Mouse (Mus musculus) embryonic facial prominence, embryonic 15.5 days (tissue): ENCODE measurements at regions not wholly inside any gene's neighbourhood (a gene's known extent, or its start where the extent isn't known, plus 50 kb on each side); places are given as distances from the start of the nearest gene placed in this dataset.

ENCODE experiments used
- ATAC-seq: fragments of 200-750 bp; cut with Nextera tagmentation; 2 replicates; pipeline ENCODE4 v1.8.0; 2017; ENCODE audit warnings: low read depth, moderate TSS enrichment; ENCODE audit not compliant: insufficient number of reproducible peaks, low FRiP score, low TSS enrichment
- H3K27ac ChIP-seq: fragments of 300-500 bp; sonication (generic); replicated peaks from 2 replicates; pipeline ENCODE4 v1.5.1; 2015; ENCODE audit warnings: mild to moderate bottlenecking, inconsistent platforms
- H3K27me3 ChIP-seq: fragments of 300-500 bp; sonication (generic); 2 replicates; pipeline ENCODE4 v1.6.1; 2015; ENCODE audit warnings: inconsistent platforms
- H3K36me3 ChIP-seq: fragments of 300-500 bp; sonication (generic); 2 replicates; pipeline ENCODE4 v1.6.1; 2015; ENCODE audit warnings: mild to moderate bottlenecking, inconsistent platforms
- H3K4me1 ChIP-seq: fragments of 300-500 bp; sonication (generic); 2 replicates; pipeline ENCODE4 v1.6.1; 2015; ENCODE audit warnings: inconsistent platforms
- H3K4me2 ChIP-seq: fragments of 300-500 bp; sonication (generic); replicated peaks from 2 replicates; pipeline ENCODE4 v1.6.1; 2015; ENCODE audit warnings: mild to moderate bottlenecking, inconsistent platforms
- H3K4me3 ChIP-seq: fragments of 300-500 bp; sonication (generic); replicated peaks from 2 replicates; pipeline ENCODE4 v1.5.1; 2015; ENCODE audit warnings: mild to moderate bottlenecking, inconsistent platforms
- H3K9ac ChIP-seq: fragments of 300-500 bp; sonication (generic); 2 replicates; pipeline ENCODE4 v1.6.1; 2015; ENCODE audit warnings: inconsistent platforms
- H3K9me3 ChIP-seq: fragments of 300-500 bp; sonication (generic); replicated peaks from 2 replicates; pipeline ENCODE4 v1.6.1; 2016; ENCODE audit warnings: inconsistent platforms
- WGBS: fragments of 180-500 bp; shearing (Covaris S2); methylation state at CpG from one replicate; pipeline ENCODE4 v1.1.7; 2015; 5-methylcytosine and 5-hydroxymethylcytosine counted together

GRCm38 (mm10) chr8:26288163-26288562, 168.8 kb downstream of the Gm45692 start:
- ATAC-seq: no peak

GRCm38 (mm10) chr8:26298066-26298804, 178.9 kb downstream of the Gm45692 start:
- no peak overlapping the region for H3K9ac ChIP-seq
- H3K4me3 ChIP-seq: no peak overlapping the region
- no peaks in the 10 kb centered on the region for H3K9me3 ChIP-seq
- H3K4me2 ChIP-seq: no peak overlapping the region
- H3K27me3 ChIP-seq: no peaks in the 10 kb centered on the region
- H3K27ac ChIP-seq: no peak overlapping the region
- H3K4me1 ChIP-seq: 0 out of 2 replicates have a peak, but pooled peaks cover 6% of the 10 kb centered on the region
- 78% methylated on average over 10 of the region's 10 CpGs for WGBS
- no peak; the same call in 1 of the 2 replicates for ATAC-seq
- no peaks in the 10 kb centered on the region for H3K36me3 ChIP-seq

More at GRCm38 (mm10) chr8:26288163-26288562, 168.8 kb downstream of the Gm45692 start:
- Histone ChIP-seq H3K4me3 (no peak overlapping the region), H3K36me3 (no peaks in the 10 kb centered on the region), H3K4me1 (peaks cover 7% of the 10 kb centered on the region; the same call in 1 of the 2 replicates), H3K9me3 (no peaks in the 10 kb centered on the region), H3K27me3 (no peaks in the 10 kb centered on the region), H3K27ac (no peak overlapping the region), H3K4me2 (no peak overlapping the region), H3K9ac (no peak overlapping the region)
- WGBS: 50% methylated on average over 4 of the region's 4 CpGs

GRCm38 (mm10) chr8:26300246-26300645, 180.9 kb downstream of the Gm45692 start:
- ATAC-seq: no peak
- 33% methylated on average over 6 of the region's 6 CpGs for WGBS
- Histone ChIP-seq H3K9ac (no peak overlapping the region), H3K4me1 (peaks cover 8% of the 10 kb centered on the region; the same call in 1 of the 2 replicates), H3K27me3 (no peaks in the 10 kb centered on the region), H3K36me3 (no peaks in the 10 kb centered on the region), H3K27ac (no peak overlapping the region), H3K9me3 (no peaks in the 10 kb centered on the region), H3K4me3 (no peak overlapping the region), H3K4me2 (no peak overlapping the region)

- H3K36me3 ChIP-seq: no peaks in the 10 kb centered on the region
- no peak overlapping the region for H3K4me3 ChIP-seq
- no peak for ATAC-seq
- no peaks in the 10 kb centered on the region for H3K27me3 ChIP-seq
- WGBS: 50% methylated on average over 4 of the region's 4 CpGs
- no peak overlapping the region for H3K9ac ChIP-seq
- peaks cover 11% of the 10 kb centered on the region; the same call in 1 of the 2 replicates for H3K4me1 ChIP-seq
- H3K9me3 ChIP-seq: no peaks in the 10 kb centered on the region
- no peak overlapping the region for H3K4me2 ChIP-seq
- H3K27ac ChIP-seq: no peak overlapping the region
These were observed 182.6 kb downstream of the Gm45692 start for GRCm38 (mm10) chr8:26301961-26302360.

GRCm38 (mm10) chr8:26304566-26304965, 185.2 kb downstream of the Gm45692 start:
- Histone ChIP-seq H3K4me1 (peaks cover 22% of the 10 kb centered on the region), H3K27ac (no peak overlapping the region), H3K4me3 (no peak overlapping the region), H3K36me3 (no peaks in the 10 kb centered on the region), H3K9me3 (no peaks in the 10 kb centered on the region), H3K27me3 (no peaks in the 10 kb centered on the region), H3K4me2 (no peak overlapping the region), H3K9ac (no peak overlapping the region)
- WGBS: 77% methylated on average over 6 of the region's 6 CpGs
- ATAC-seq: no peak

- peaks cover 20% of the 10 kb centered on the region for H3K4me1 ChIP-seq
- no peaks in the 10 kb centered on the region for H3K9me3 ChIP-seq
- ATAC-seq: no peak
- no peak overlapping the region for H3K4me2 ChIP-seq
- H3K36me3 ChIP-seq: no peaks in the 10 kb centered on the region
- no peaks in the 10 kb centered on the region for H3K27me3 ChIP-seq
- no peak overlapping the region for H3K4me3 ChIP-seq
- no peak overlapping the region for H3K9ac ChIP-seq
- whole genome bisulfite sequencing: 56% methylated on average over 18 of the region's 18 CpGs
- H3K27ac ChIP-seq: no peak overlapping the region
These were observed 185.9 kb downstream of the Gm45692 start for GRCm38 (mm10) chr8:26305061-26305879.

- no peaks in the 10 kb centered on the region for H3K9me3 ChIP-seq
- ATAC-seq: no peak
- peak overlapping the region; percentile 6; the same call in 1 of the 2 replicates for H3K4me2 ChIP-seq
- peaks cover 16% of the 10 kb centered on the region for H3K4me1 ChIP-seq
- WGBS: 24% methylated on average over 15 of the region's 15 CpGs
- H3K4me3 ChIP-seq: no peak overlapping the region
- H3K9ac ChIP-seq: no peak overlapping the region
- no peaks in the 10 kb centered on the region for H3K27me3 ChIP-seq
- no peak overlapping the region for H3K27ac ChIP-seq
- H3K36me3 ChIP-seq: no peaks in the 10 kb centered on the region
These were observed 188.8 kb downstream of the Gm45692 start for GRCm38 (mm10) chr8:26308121-26308641.

- H3K4me1 ChIP-seq: peaks cover 16% of the 10 kb centered on the region
- H3K4me2 ChIP-seq: no peak overlapping the region
- H3K36me3 ChIP-seq: no peaks in the 10 kb centered on the region
- H3K9me3 ChIP-seq: no peaks in the 10 kb centered on the region
- no peaks in the 10 kb centered on the region for H3K27me3 ChIP-seq
- no peak overlapping the region for H3K9ac ChIP-seq
- H3K4me3 ChIP-seq: no peak overlapping the region
- no peak for ATAC-seq
- H3K27ac ChIP-seq: no peak overlapping the region
- 73% methylated on average over 6 of the region's 6 CpGs for WGBS
These were observed 190.4 kb downstream of the Gm45692 start for GRCm38 (mm10) chr8:26309764-26310163.

- H3K27ac ChIP-seq: no peak overlapping the region
- H3K36me3 ChIP-seq: no peaks in the 10 kb centered on the region
- H3K4me2 ChIP-seq: no peak overlapping the region
- H3K4me3 ChIP-seq: no peak overlapping the region
- H3K9me3 ChIP-seq: no peaks in the 10 kb centered on the region
- no peak for ATAC-seq
- no peak overlapping the region for H3K9ac ChIP-seq
- H3K27me3 ChIP-seq: no peaks in the 10 kb centered on the region
- no peaks in the 10 kb centered on the region for H3K4me1 ChIP-seq
- WGBS: 90% methylated on average over 12 of the region's 12 CpGs
These were observed 204.4 kb downstream of the Gm45692 start for GRCm38 (mm10) chr8:26323606-26324350.

- H3K27me3 ChIP-seq: no peaks in the 10 kb centered on the region
- no peak for ATAC-seq
- no peaks in the 10 kb centered on the region for H3K9me3 ChIP-seq
- H3K4me3 ChIP-seq: no peak overlapping the region
- no peaks in the 10 kb centered on the region for H3K4me1 ChIP-seq
- WGBS: 45% methylated on average over 3 of the region's 3 CpGs
- H3K9ac ChIP-seq: no peak overlapping the region
- H3K36me3 ChIP-seq: no peaks in the 10 kb centered on the region
- H3K27ac ChIP-seq: no peak overlapping the region
- no peak overlapping the region for H3K4me2 ChIP-seq
These were observed 205.3 kb downstream of the Gm45692 start for GRCm38 (mm10) chr8:26324606-26325005.

GRCm38 (mm10) chr8:26329813-26330212, 210.5 kb downstream of the Gm45692 start:
- no peaks in the 10 kb centered on the region for H3K27me3 ChIP-seq
- ATAC-seq: no peak
- H3K36me3 ChIP-seq: no peaks in the 10 kb centered on the region
- H3K9ac ChIP-seq: no peak overlapping the region
- H3K4me2 ChIP-seq: no peak overlapping the region
- no peak overlapping the region for H3K4me3 ChIP-seq
- WGBS: 79% methylated on average over 10 of the region's 10 CpGs
- H3K27ac ChIP-seq: no peak overlapping the region
- H3K9me3 ChIP-seq: no peaks in the 10 kb centered on the region
- no peaks in the 10 kb centered on the region for H3K4me1 ChIP-seq
